Mouse (Mus musculus): Measurements from ENCODE around the gene Trim56.

DNA sequence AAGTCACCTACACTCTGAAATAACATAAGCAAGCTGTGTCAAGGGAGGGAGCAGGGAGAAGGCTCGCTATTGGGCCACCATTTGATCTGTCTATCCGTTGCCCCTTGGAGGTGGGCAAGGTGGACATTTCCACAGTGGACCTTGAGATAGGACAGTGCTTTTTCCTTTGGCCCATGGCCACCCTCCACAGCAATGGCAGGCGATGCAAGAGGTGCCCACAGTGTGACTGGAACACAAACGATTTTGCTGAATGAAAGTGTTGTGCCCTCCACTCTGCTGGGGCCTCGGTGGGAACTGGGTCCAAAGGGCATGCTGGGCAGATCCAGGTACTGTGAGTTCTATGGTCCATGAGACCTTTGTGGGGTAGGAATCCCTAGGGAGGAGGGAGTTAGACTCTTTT, 53.4 kb downstream of the Trim56 start:
- TF ChIP-seq CTCF (IDR thresholded peaks at IDR 0.05; ENCODE audit: borderline replicate concordance, control insufficient read depth, extremely low read depth, insufficient read depth, low read length, poor library complexity) (no peak), POLR2A (IDR thresholded peaks at IDR 0.05; ENCODE audit: control insufficient read depth, extremely low read depth, insufficient read depth, low read length, poor library complexity) (no peak)
